Mouse (Mus musculus) v-Abl transformed pro-B cells (cell line): Measurements from ENCODE around the gene Gm19345.

Experiments
- in situ Hi-C, 2 experiments: fragments of 400-800 bp; cut with MboI; formaldehyde crosslinking; loops; one replicate each; pipeline ENCODE4 v1.15.1; 2025; ENCODE audit not compliant: unreplicated experiment in 2 of 2

Gene Gm19345

DNA sequence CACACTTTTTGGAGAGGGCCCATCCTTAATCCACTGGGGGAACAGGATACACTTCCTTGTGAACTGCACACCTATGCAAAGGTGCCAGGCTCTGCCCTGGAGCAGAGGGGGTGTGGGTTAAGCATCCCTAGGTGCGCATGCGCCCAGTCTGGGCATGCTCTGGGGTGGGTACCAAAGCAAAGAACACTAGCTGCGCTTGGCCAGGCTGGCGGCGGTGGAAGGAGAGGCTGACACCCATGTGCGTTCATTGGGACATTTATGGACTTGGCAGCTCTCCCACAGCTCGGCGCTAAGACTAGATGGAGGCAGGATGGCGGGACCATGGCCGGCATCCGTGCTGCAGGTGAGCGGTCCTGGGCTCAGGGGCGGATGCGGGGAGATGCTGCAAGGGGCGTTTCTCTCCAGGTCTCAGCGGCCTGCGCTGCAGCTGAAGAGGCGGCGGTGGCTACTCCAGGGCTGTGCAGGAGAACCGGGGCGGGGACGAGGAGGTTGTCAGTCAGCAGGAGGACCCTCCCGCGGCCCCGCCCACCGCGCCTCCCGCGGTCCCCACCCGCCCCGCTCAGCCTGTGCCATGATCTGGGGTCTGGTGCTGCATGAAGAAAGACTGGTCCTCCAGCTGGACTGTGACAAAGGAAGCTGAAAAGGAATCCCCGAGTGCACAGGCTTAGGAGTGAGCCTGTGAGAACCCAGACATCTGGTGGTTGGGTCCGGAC is at the start of gene Gm19345:
Gm19345 (plus strand) TSS at position 146 of the 713 bp plus-strand sequence.
- in situ Hi-C loops, result no loop called here

DNA sequence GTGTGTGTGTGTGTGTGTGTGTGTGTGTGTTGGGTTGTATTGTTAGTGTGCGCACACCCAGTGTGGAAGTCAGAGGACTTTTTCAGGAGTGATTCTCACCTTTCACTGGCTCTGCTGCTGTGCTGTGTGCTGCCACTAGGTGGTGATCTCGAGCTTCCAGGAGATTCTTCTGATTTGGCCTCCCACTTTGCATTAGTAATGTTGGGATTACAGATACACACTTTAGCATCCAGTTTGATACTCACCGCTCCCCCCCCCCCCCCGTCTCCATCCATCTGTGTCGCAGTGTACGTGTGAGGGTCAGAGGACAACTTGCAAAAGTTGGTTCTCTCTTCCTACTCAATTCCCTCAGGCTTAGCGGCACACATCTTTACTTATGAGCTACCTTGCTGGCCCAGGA is 48.8 kb upstream of the Gm19345 start:
- in situ Hi-C loops, result loop anchor here (5.0 kb wide), 2 partner anchors 39 to 69 kb away; no protein-coding TSS in a partner anchor

DNA sequence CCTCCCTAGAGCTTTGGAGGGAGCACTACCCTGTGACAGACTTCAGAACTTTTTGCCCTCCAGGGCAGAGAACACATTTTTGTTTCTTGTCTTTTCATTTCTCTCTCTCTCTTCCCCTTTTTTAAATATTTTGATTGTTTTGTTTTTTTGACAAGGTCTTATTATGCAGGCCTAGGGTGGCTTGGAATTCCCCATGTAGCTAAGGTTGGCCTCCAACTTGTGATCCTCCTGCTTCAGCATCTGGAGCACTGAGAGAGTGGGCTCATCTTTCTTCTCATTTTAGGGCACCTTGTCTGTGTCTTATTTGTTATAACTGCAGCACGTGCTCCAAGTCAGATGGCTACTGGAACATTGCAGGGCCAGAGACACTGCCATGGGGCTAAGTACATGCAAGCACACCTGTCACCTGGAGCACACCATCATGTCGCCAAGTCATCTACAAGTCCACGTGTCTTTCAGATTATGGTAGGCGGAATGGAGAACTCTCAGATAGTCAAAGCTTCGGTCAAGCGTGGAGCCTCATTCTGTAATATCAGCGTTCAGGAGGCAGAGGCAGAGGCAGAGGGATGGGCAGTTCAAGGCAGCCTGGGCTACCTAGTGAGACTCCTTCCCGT is 45.3 kb upstream of the Gm19345 start:
- in situ Hi-C loops, result no loop called here

DNA sequence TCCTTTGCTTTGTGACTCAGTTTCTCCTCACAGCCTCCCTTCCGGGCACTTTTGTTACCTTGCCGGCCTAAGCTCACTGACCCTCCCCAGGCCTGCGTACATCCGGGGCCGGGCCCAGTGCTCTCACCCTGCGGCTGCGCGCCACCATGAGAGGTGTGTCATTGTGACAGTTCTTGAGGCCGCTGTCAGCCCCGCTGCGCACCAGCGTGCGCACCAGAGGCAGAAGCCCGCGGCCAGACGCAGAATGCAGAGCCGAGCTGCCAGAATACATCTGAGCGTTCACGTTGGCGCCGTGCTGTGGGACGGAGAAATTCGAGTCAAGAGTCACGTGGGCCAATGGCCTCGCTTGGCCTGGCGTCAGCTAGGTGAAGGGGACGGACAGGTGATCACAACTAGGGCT is 42.4 kb upstream of the Gm19345 start:
- in situ Hi-C loops, result no loop called here

DNA sequence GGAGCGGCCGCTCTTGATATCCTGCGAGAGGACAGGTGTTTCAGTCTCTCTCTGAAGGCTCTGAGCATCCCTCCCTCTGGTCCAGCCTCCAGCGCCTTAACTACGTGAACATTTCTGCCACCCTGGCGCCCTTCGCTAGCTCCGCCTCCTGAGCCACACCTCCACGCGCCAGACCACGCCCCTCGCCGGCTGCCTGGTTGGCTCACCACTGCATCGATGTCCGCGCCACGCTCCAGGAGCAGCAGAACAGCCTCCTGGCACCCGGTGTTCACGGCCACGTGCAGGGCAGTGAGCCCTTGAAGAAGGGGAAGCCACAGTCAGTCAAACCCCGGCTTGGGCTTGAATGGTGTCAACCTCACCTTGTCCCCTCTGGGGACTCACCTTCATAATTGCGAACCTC is 40.7 kb upstream of the Gm19345 start:
- in situ Hi-C loops, result no loop called here

DNA sequence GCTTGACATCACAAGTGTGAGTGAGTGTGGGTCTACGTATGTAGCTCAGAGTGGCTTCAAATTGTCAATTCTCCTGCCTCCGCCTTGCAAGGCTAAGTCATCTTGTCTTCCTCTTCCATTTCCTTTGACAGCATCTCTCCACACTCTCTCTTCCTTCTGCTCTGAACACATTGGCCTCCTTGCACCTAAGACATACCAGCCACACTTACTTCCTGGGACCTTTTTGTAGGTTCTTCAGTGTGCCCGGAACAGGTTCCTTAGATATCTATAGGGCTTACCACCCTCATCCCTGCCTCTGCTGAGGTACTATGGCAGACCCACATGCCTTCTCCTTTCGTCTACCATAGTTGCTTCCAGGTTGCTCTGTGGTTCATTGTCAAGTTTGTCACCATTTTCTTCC is 38.6 kb upstream of the Gm19345 start:
- in situ Hi-C loops, result no loop called here

GRCm38 (mm10) chr7:19813579-19814122 is 38.2 kb upstream of the Gm19345 start:
- in situ Hi-C loops, result no loop called here

DNA sequence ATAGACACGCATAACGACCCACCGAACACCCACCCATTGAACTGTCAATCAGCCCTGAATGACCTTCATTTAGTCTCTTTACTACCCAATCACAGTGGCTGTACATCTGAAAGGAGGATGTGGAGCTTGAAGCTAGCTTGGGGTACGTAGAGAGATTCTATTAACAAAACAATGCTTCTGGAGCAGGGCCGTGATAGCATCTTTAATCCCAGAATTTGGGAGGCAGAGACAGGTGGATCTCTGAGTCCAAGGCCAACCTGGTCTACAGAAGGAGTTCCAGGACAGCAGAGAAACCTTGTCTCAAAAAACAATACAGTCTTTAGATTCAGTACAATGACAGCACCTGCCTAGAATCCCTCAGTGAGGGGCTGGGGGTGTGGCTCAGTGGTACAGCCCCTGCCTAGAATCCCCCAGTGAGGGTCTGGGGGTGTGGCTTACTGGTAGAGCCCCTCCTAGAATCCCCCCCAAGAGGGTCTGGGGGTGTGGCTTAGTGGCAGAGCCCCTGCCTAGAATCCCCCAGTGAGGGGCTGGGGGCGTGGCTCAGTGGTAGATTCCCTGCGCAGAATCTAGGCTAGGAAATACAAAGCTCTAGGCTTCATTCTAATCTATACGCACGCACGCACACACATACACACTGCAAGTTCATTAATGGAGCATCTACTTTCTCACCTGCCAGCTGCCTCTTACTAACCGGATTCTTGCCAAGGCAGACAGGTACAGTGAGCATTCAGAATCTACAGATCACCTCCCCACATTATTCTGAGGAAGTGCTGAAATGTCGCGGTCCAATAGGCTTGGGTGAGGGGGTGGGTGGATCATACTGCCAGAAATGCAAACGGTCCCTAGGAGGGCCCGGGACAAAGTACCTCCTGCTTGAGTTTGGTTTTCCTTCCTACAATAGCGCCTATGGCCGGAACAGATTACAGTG is 36.2 kb upstream of the Gm19345 start:
- in situ Hi-C loops, result no loop called here

DNA sequence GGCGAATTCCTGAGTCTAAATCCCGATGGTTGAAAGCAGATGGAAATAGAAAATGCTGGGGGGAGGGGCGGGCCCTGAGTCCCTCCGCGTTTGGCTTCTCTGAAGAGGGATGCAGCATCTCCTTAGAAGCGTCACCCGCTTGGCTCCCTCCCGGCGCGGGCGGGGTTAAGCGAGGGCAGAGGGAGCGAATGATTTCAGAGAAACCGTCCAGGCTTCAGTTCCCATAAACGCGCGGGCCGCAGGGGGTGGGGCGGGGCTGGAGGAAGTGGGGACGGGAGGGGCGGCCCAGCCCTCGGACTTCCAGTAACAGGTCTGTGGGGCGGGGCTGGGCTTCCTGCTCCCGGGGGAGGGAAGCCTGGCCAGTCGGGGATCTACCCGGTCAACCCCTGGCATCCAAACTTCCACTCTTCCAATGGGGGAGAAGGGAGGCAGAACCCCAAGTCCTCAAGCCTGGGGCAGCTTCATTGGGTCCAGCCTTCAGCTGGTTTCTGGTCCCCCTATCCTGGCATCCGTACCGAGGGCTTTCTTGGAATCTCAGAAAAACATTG is 35.5 kb upstream of the Gm19345 start:
- in situ Hi-C loops, result no loop called here

DNA sequence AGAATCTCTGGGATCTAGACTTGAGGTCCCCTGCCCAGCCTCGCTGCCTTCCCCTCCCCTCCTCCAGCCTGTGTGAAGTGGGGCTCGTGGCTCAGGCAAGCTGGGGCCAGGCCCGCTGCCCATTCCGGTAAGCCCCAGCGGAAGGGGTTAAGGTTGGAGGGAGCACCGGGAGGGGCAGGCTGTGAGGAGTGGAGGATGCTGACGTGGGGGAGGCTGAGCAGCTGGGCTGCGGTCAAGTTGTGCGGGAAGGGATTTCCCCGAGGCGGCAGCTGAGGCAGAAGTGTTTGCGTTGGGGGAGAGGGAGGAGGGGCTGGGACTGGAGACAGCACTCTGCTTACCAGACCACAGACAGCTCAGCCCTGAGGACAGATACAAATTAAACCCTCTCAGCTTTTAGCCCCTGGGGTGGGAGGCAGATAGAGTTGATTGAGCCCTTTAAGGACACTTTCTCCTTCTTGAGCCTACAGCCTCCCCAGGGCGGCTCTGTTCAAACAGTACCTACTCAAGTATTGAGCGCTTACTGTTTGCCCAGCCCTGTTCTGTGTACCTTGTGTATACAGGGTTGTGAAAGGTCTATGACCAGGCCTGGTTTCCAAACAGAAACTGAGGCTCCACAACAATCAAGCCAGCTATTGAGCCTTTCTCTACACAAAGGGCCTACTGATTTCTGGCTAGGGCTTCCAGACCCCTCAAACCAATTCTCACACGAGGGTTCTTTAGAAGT is 34.3 kb upstream of the Gm19345 start:
- in situ Hi-C loops, result no loop called here

- in situ Hi-C loops, result no loop called here
Measured at GRCm38 (mm10) chr7:19818440-19818839, 33.4 kb upstream of the Gm19345 start.

DNA sequence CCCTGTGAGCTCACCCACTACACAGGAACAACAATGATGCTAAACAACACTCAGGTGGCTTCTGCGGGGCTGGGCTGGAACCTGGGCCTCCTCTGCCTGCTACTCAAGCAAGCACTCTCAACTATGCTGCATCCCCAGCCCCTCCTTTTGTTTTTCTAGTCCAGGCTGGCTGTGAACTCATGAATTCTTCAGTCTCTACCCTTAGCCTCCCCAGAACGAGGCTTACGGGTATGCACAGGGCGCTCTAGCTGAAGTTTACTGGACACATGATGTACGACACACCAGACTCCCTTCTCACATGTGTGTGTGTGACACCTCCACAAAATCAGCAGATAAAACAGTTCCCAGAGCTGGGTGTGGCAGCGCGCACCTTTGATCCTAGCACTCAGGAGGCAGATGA is 32.9 kb upstream of the Gm19345 start:
- in situ Hi-C loops, result no loop called here

GRCm38 (mm10) chr7:19820347-19821048 is 31.3 kb upstream of the Gm19345 start:
- in situ Hi-C loops, result no loop called here

DNA sequence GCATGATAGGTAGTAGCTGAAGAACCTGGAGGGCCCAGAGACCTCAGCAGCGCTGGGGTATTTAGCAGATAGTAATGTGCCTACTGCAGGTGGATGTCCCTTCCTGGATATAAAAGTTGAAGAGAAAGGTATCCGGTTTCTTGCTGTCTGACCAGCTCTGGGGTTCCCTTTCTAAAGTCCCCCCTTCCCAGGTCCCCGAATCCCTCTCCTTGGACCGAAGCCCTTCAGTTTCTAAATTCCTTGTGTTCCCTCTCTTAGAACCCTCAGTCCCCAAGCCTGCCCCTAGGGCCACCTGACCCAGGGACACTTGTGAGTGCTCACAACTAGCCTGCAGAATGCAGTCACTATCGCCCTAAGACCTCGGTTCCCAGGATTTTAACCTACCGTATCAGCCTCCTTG is 30.2 kb upstream of the Gm19345 start:
- in situ Hi-C loops, result no loop called here

- in situ Hi-C loops, result no loop called here
Measured at GRCm38 (mm10) chr7:19822193-19822592, 29.6 kb upstream of the Gm19345 start.

DNA sequence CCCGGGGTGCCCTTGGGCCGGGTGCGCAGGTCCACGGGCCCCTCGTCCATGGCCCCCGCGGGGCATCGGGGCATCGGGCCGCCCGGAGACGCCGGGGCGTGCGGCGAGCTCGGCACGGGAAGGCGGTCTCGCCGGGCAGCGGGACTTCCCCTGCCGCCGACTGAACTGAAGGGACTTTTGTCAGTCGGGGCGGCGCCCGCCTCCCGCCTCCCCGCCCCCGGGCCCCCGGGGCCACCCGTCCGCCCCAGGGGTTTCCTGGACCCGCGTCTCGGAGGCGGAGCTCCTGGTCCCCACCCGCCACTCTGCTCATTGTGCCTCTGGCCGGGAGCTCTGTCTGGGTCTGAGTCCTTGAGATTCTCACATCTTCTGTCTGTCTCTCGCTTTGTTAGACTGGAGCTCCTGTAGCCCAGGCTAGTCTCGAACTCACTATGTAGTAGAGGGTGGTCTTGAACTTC is 29.2 kb upstream of the Gm19345 start, which contains the start of gene Bcl3:
Bcl3 (minus strand) TSS at position 167 of the 455 bp plus-strand sequence.
- in situ Hi-C loops, result no loop called here

GRCm38 (mm10) chr7:19823256-19824181 is 28.3 kb upstream of the Gm19345 start:
- in situ Hi-C loops, result no loop called here
